Mouse (Mus musculus): ENCODE measurements around the gene Nfe2.

GRCm38 (mm10) chr15:103302341-103303021, 44.3 kb upstream of the Nfe2 start:
- TF ChIP-seq EP300 (IDR thresholded peaks at IDR 0.05; ENCODE audit: low read length) = no peak
- no peak for TF ChIP-seq CTCF (conservative IDR thresholded peaks at IDR 0.05 in 1 of 2, IDR thresholded peaks at IDR 0.05 in 1 of 2; ENCODE audit: low read depth in 2 of 2, low read length in 2 of 2)
- no peak for TF ChIP-seq POLR2A (IDR thresholded peaks at IDR 0.05; ENCODE audit: low read depth, low read length)
- no peak for TF ChIP-seq GABPA (IDR thresholded peaks at IDR 0.05; ENCODE audit: insufficient replicate concordance, low read depth, low read length)
- no peak for TF ChIP-seq JUN (IDR thresholded peaks at IDR 0.05; ENCODE audit: insufficient read depth, low read depth, low read length)
- TF ChIP-seq MEF2A (IDR thresholded peaks at IDR 0.05; ENCODE audit: borderline replicate concordance, low read depth, low read length) = no peak

Measured in CH12.LX (cell line).